Mouse (Mus musculus): ENCODE measurements at regions not wholly inside any gene's neighbourhood (a gene's known extent, or its start where the extent isn't known, plus 50 kb on each side); places are given as distances from the start of the nearest gene placed in this dataset.
A peak's percentile ranks its signal among the peaks of the same experiment; 100 is the strongest.

DNA sequence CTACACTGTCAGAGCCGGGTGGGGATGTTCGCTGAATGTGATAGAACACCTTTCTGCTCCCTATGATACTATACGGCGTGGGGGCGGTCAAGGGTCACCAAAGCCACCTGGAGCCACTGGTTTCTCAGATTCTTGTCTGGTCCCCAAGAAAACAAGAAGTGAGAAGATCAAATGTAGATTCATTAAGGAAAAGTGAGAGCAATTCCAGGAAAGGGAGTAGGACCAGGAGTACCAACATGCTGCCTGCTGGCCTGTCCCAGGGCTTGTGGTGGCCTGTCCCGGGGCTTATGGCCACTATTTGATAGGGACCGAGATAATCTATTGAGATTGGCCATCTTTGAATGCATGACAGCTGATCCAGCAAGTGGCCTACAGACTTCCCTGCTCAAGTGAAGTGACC, 58.8 kb upstream of the Fut8 start:
- DNase-seq (ENCODE audit: low spot score), result no peak

DNA sequence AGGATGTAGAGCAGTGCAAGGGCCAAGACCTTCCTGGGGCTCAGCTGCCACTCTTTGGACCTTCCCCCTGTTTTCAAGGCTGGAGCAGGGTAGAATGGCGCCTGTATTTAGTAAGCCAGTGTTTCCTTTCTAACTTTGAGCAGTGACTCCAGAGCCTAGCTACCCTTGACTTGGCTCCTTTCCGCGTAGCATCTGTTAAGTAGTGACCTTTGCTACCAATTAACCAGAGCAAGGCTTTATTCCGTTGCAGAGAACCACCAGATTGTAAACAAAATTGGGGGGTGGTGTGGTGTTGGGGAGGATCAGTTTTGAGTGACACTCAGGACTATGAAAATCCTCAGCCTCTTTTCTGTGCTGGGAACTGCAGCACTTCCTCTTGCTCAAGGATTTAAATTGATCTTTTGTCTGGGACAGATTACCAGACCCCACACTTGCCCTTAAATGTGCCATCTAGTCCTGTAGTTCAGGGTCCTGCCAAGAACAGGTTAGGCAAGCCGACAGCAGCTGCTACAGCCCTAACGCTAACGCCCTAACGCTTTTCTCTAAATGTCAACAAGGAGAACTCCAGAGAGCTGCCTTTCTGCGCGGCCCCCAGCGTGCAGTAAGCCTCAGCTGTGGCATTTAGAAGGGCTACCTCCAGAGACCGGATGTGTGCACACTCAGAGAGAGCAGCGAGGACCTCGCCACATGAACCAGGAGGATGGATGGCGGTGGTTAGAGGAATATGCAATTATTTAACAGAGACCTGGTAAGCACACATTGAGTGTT, 59.9 kb upstream of the Fut8 start:
- no peak for DNase-seq (ENCODE audit: low spot score)

DNA sequence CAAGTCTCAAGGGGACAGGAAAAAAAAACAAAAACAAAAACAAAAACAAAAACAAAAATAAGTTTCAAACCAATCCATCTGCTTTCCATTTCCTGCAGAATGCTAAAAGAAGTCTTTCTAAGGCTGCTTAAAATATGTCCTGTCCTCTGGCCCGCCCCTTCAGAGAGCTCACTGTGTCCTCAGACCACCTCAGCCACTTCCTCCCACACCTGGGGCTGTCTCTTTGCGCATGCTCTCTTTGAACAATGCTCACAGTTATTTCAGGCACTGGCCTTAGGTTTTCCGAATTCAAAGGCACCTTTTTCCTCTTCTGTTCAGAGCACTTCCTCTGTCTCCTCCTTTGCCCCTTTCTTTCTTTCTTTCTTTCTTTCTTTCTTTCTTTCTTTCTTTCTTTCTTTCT, 60.6 kb upstream of the Fut8 start:
- no peak for DNase-seq (ENCODE audit: low spot score)

DNA sequence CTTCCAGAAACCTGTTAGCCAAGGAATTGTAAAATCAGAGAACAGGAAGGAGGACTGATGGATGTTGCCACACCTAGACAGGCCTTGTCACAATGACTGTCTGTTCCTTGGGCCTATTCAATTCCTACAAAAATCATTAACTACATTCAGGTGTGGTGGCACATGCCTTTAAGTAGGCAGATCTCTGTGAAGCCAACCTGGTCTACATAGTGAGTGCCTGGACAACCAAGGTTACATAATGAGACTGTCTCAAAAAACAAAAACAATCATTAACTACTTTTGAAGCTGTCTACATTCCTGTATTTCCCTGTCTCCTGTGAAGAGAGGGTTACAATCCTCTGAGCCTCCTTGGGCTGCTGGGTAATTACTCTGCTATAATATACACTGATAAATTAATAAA, 63.9 kb upstream of the Fut8 start:
- no peak for DNase-seq (ENCODE audit: low spot score)

DNA sequence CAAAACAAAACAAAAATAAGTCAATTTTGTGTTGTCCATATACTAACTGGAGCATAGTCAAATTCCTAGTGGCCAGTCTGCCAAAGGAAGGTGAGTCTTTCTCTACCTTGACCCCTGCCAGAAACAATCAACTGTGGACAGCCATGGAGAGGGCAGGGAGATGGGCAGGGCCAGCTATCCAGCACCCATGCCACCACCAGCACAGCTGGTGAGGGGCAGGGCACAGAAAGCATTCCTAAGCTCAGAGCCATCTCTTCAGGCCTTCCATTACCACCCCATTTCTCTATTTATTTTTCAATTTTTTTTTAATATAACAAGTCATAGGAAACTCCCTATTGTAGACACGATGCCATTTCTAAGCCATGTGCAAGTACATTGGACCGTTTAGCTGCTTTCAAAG, 65.4 kb upstream of the Fut8 start:
- no peak for DNase-seq (ENCODE audit: low spot score)

DNA sequence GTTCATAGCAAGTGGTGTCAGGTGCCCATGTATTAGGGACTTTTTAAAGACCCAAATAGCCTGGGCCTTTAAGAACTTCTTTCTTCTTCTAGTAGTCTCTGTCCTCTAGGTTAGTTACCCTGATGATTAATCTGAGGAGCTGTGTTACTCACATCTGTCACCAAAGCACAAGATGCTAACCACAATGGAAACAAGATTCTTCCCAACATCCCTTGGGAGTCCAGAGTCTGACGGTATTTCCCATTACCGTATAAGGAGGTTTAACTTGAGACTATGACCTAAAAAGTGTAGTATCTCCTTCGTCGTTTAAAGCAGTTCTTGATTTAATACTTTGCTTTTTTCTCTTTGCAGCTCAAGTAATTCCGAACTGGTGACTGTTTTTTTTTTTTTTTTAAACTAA, 67.7 kb upstream of the Fut8 start:
- no peak for DNase-seq (ENCODE audit: low spot score)

DNA sequence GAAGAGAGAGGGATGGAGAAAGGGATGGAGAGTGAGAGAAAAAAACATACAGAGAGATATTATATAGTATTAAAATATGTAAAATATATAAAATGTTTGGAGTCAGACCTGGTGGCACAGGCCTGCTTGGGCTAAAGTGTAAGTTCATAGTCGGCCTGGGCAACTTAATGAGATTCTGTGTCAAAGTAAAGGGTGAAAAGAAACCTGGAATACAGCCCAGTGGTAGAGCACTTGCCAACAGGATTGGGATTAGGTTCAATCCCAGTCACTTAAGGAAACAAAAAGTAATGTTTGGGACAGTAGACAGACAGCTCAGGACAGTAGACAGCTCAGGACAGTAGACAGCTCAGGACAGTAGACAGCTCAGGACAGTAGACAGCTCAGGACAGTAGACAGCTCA, 69.6 kb upstream of the Fut8 start:
- no peak for DNase-seq (ENCODE audit: low spot score)

DNA sequence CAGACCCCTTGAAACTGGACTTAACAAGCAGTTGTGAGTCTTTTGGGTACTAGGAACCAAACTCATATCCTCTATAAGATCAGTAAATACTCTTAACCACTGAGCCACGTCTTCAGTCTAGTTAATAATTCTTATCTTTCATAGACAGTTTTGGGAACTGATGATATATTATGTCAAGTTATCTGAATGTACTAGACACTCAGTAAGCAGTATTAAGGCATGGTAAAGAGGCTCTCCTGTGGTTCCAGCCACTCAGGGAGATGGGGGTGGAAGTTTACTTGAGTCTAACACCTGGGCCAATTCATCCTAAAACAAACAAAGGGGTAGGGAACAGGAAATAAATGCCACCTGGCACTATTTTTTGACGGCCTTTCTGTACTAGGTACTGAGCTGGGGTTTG, 81.2 kb upstream of the Fut8 start:
- DNase-seq (ENCODE audit: low spot score), result no peak

DNA sequence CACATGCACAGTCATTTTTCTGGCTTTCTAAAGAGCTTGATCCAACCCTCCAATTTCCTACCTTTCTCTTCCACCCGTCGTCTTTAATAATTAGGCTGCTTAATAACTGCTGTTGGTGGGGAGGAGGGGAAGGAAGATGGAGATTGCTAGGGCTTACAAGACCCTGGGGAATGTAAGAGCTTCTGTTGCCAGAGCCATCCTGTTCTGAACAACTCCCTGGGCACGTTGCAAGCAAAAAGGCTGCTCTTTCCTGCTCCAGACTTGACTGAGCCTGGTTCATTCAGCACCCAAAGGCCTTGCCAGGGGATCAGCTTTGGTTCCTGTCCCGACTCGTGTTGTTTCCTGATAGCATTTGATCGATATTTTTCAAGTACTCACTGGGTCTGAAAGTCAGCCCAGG, 82.3 kb upstream of the Fut8 start:
- DNase-seq (ENCODE audit: low spot score), result no peak

DNA sequence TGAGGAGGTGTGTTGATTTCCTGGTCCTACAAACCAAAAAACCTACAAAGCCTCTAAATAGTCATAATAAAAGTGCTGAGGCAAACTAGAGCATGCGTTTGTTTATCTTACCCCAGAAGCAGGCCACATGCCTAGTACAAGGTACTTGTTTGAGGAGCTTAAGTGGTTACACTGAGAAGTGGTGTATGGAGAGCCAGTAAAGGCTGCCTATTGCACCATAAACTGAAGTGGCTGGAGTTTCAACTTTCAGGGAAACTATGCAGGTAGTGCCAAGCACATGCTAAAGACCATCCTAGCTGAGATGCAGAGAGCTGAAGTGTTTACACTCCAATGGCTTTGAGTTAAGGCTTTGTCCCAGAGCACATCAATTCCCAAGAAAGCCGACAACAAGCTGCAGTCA, 86.5 kb upstream of the Fut8 start:
- no peak for DNase-seq (ENCODE audit: low spot score)

DNA sequence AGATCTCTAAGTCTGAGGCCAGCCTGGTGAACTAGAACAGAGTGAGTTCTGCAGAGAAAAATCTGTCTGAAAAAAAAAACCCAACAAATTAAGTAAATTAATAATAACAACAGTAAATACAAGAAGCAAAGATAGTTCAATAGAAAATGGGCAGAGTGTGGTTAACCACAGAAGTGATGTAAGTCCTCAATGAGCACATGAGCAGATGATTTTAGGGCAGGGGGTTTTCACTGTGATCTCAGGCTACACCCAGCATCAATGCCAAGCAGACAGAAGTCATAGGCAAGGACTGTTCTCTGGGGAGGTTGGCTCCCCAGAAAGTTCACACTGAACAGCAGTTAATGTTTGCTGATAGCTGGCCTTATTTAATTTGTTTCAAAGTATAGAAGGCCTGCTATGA, 88.1 kb upstream of the Fut8 start:
- DNase-seq (ENCODE audit: low spot score), result no peak

DNA sequence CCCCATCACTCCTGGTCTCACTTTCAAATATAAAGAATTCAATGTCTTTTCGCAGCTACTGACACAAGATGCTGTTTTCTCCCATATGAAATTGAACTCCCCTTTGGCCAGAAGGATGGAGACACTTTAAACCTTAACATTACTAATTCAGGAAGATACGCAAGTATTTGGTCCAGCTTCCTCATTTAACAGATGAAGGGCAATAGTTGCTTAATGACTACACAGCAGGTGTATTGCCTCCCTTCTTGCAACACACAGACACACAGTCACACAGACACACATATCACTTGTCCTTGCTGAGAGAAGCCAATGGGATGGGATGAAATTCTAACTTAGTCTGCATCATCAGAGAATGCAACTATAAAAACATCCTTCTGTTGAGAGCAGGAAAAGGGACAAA, 89.8 kb upstream of the Fut8 start:
- DNase-seq (ENCODE audit: low spot score), result no peak

DNA sequence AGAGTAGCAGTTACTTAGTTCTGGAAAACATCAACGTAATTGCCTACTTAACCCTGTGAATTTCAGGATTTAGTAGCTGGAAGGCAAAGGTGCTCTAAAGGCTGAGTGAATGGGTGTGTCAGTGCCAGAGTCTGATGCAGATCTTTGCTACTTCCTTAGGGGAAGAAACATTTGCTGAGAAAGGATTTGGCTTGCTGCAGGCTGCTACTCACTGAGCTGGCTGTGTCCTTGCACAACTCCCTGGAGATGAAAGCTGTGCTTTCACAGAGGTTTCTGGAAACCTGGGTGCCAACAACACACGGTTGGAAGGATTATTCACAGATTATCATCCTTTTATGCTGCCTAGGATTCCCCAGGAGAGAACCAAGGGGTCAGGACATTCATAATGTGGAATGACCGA, 94.0 kb upstream of the Fut8 start:
- peak; percentile 42 for DNase-seq (ENCODE audit: low spot score)

DNA sequence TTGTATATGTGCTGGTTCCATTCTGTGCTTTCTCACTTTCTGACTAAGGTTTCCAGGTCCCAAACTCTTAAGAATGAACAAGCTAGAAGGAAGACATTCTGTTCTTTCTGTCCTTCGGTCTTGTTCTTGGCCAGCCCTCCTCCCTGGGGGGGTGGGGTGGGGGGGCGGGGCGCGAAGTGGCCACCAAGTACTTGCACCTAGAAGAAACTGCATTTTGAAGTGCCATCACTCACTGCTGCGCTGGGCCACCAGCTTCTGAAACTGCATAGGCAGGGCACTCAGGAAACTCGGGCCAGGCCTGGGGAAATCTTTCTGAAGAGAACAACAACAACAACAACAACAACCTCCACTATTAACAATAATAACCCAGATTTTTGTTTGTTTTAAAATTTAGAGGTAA, 94.4 kb upstream of the Fut8 start:
- DNase-seq (ENCODE audit: low spot score), result no peak

DNA sequence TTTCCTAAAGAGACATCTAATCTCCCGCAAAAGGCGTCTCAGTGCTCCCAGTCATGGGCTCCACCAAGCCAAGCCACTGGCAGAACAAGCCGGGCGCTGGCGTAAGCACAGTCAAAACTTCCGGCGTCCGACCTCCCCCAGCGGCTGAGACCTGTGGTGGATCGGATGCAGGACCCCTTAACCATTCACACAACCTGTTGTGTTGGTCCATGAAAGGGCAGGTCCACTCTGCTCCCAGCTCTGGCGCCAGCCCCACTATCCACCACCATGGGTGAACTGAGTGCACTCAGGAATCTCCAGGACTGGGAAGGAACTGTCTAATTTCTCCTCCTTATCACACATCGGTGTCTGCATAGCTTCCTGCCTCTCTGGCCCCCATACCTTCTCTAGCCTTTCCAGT, 94.8 kb upstream of the Fut8 start:
- no peak for DNase-seq (ENCODE audit: low spot score)

DNA sequence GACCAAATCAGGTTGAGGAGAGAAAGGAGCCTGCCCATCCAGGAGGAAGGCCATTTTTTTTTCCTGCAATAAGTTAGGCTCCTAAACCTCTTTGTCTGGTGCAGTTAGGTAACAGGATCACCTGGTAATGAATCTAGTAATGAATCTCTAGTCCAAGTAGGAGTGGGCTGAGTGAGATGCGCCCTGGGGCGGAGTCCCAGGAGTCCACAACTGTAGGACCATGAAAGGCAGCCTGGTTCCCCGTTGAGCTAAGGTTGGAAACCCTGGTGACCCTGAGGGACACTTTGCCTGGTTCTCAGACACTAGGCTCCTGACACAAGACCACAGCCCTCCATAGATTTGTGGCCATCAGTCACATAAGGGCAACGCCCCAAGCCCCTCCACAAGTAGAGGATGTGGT, 95.7 kb upstream of the Fut8 start:
- DNase-seq (ENCODE audit: low spot score), result no peak

DNA sequence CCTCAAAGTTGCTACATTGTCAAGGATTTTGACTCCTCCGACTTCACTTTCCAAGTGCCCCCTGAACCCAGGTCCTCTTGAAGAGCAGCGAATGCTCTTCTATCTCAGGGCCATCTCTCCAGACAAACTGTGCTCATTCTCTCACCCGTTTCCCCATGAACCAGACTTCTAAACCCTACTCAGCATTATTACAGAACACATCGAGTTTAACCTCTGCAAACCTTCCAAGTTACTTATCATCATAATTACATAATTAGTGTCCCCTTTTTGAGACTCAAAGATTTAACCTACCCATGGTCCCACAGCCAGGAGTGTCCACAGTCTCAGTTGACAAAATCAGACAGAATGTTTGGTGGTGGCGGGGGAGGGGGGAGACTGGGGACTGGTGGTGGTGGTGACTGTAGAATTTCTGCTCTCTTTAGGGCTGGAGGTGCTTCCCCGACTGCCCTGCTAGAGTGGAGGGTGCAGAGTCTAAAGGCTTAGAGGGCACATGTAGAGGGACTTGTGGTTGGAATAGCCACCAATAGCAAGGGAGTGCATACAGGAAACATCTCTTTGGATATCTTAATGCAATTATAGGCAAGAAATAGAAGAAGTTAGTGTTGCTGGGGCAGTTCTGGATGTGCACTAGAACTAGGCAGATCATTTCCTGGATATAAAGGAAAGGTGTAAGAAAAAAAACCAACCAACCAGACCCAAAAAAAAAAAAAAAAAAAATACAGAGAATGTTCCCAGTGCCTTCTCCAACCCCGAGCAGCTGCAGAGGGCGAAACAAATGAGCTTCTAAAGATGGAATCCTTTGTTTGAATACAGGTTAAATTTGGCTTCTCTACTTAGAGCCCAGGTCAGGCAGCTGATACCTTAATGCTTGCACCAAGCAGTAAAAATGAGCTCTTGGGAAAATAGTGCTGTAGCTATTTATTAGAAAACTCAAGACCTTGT, 96.4 kb upstream of the Fut8 start:
- DNase-seq (ENCODE audit: low spot score), result no peak

DNA sequence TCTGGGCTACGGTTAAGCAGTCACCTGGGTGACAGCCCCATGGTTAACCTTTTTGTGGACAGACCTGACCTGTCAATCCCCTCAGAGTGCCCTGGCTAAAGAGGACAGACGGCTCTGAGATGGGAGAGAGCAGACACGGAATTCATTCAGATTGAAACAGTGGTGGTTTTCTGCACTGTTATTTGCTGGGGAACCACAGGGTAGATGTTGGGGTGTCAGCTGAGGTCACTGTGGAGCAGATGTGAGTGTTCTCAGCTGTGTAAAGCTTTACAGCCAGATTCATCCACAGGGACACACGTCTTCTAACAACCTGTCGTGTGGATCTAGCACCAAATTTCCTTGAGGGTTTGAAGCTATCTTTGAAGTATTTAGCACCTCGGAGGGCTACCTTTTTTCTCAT, 97.3 kb upstream of the Fut8 start:
- DNase-seq (ENCODE audit: low spot score), result no peak

DNA sequence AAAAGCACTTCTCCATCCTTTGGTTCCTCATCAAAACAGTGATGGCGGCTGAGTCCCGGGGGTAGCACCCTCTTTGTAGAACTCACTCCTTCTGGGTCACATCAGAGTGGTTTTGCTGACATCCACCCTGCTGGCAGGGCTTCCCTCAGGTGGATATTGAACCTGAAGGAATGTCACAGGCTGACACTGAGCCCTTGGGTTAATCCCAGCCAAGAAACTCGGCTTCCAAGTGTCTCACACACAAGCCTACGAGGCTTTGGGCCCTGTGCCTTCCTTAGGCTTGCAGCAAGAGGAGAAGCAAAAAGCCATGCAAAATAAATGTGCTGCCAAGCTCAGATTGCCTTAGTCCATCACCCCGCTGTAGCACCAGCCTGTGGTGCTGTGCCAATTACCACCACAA, 97.8 kb upstream of the Fut8 start:
- DNase-seq (ENCODE audit: low spot score), result peak; percentile 21

DNA sequence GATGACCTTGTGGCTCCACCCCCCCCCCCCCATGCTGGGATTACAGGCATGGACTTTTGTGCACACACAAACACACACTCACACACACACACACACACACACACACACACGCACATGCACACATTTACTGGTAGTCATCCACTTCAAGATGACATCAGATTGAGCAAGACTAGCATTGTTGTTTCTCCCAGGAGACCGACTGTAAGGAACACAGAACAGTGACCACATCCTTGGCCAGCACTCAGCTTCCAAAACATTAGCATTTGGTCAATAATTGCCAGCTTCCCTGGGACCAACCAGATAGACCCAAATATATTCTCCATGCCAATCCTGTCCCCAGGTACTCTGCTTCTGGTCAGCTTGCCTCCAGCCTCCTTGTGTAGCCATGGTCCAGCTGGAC, 98.2 kb upstream of the Fut8 start:
- peak; percentile 52 for DNase-seq (ENCODE audit: low spot score)

DNA sequence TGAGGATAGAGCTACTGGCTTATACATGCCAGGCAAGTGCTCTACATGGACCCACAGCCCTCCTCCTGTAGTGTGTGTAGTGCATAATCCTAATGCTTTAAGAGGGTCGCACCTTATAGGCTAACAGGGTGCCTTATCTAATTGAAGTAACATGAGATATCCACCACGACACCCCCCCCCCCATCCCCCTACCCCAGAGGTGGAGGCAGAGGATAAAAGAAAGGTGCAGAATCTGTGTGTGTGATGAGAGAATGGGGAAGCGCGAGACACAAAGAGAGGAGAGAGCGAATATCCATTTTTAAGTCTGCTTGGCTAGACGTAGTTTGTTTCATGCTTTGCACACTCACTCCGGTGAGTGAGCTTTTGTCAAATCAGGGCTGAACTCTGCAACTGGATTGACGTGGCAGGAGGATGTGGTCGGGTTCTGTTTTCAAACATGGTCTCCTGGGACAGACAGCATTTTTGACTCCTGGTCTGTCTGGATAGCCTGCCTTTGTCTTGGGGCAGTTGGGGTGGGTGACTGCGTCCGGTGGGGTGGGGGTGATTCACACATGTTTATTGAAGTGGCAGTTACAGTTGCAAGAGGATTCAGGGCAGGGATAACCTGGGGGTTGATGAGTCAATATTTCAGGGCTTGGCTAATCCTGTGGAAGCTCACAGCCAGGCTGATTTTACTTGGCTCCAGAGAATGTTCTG, 99.3 kb upstream of the Fut8 start:
- DNase-seq (ENCODE audit: low spot score), result no peak

DNA sequence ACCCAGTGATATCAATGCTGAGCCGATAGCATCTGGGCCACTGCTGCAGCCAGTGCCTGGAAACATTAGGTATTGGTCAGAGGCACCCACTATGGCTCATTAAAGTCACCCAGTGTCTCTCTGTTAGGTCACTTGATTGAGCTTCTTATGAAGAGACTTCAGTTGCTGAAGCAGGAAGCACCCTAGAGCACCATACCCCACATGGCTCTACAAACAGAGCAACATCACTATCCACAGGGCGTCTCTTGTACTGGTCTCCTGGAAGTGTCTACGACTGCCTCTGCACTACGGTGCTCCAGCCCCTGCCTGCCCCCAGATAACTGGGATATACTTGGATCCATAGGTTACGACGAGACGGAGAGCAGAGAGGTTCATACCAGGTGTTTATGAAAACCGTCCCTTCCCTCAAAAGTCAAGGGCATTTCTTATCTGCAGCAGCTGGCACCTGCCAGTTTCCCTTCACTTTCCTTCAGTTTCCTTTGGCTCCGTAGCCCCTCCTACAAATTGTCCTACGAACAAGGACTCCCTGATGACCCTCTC, 100.6 kb upstream of the Fut8 start:
- no peak for DNase-seq (ENCODE audit: low spot score)

All from gastrocnemius, adult 18-20 months (tissue).